23 mouse cellular contexts compared by ENCODE assay signal in genomic region chr13:36317824-36318223, GRCm38 (mm10).
A peak's percentile ranks its signal among the peaks of the same experiment; 100 is the strongest.
DNase-seq lines count a peak whose midpoint lies in the region; ATAC-seq and TF ChIP-seq lines count a peak whose summit lies in the region.
"Had no signal": no experiment of that assay in that cellular context is flagged by ENCODE, and none has a peak within 500 bp of the region (broad histone marks: within the 10 kb centered on the region; RNA-seq: fewer than 3 reads in every experiment).

No protein-coding gene starts in this region.

- H3K4me2 ChIP-seq in embryonic facial prominence, embryonic 14.5 days (ENCODE audit: low read depth, low read length) = no peak overlapping the region
- H3K4me2 ChIP-seq in hindbrain, embryonic 15.5 days = no peak overlapping the region
- H3K4me2 ChIP-seq in hindbrain, embryonic 11.5 days (replicated peaks; ENCODE audit: low read depth, low read length) = no peak overlapping the region
- no peak overlapping the region for H3K4me2 ChIP-seq in hindbrain, postnatal 0 days (ENCODE audit: low read depth, low read length)
- H3K4me2 ChIP-seq: intestine, embryonic 15.5 days; liver, embryonic 11.5 days; lung, embryonic 14.5 days; stomach, embryonic 15.5 days had no signal

- H3K27ac ChIP-seq in embryonic facial prominence, embryonic 14.5 days (replicated peaks; ENCODE audit: low read depth, low read length) = no peak overlapping the region
- no peak overlapping the region for H3K27ac ChIP-seq in embryonic facial prominence, embryonic 10.5 days (replicated peaks)
- 0 out of 2 replicates have a peak overlapping the region, but pooled peaks have one; percentile 8 for H3K27ac ChIP-seq in hindbrain, embryonic 15.5 days (replicated peaks)
- no peak overlapping the region for H3K27ac ChIP-seq in hindbrain, embryonic 11.5 days (ENCODE audit: low read depth, low read length)
- H3K27ac ChIP-seq in hindbrain, postnatal 0 days = no peak overlapping the region
- H3K27ac ChIP-seq: intestine, embryonic 15.5 days; limb, embryonic 10.5 days; stomach, embryonic 15.5 days had no signal

- no peaks in the 10 kb centered on the region for H3K27me3 ChIP-seq in embryonic facial prominence, embryonic 14.5 days (replicated peaks; ENCODE audit: control insufficient read depth, insufficient read depth, low read length)
- no peaks in the 10 kb centered on the region for H3K27me3 ChIP-seq in embryonic facial prominence, embryonic 10.5 days (replicated peaks; ENCODE audit: low read depth, poor library complexity, severe bottlenecking)
- H3K27me3 ChIP-seq in hindbrain, embryonic 15.5 days = no peaks in the 10 kb centered on the region
- no peaks in the 10 kb centered on the region for H3K27me3 ChIP-seq in hindbrain, embryonic 11.5 days (ENCODE audit: control insufficient read depth, insufficient read depth, low read length)
- H3K27me3 ChIP-seq in hindbrain, postnatal 0 days (ENCODE audit: insufficient read depth, low read length) = no peaks in the 10 kb centered on the region
- H3K27me3 ChIP-seq: intestine, embryonic 15.5 days; stomach, embryonic 15.5 days had no signal

- H3K36me3 ChIP-seq in embryonic facial prominence, embryonic 14.5 days (ENCODE audit: control insufficient read depth, insufficient read depth, low read length) = no peaks in the 10 kb centered on the region
- no peaks in the 10 kb centered on the region for H3K36me3 ChIP-seq in embryonic facial prominence, embryonic 10.5 days (replicated peaks)
- H3K36me3 ChIP-seq in hindbrain, embryonic 15.5 days = no peaks in the 10 kb centered on the region
- no peaks in the 10 kb centered on the region for H3K36me3 ChIP-seq in hindbrain, embryonic 11.5 days (ENCODE audit: control insufficient read depth, insufficient read depth, low read length)
- H3K36me3 ChIP-seq in hindbrain, postnatal 0 days (ENCODE audit: insufficient read depth, low read length) = no peaks in the 10 kb centered on the region
- H3K36me3 ChIP-seq: intestine, embryonic 15.5 days; limb, embryonic 10.5 days; stomach, embryonic 15.5 days had no signal

- no peak for ATAC-seq in embryonic facial prominence, embryonic 14.5 days (ENCODE audit: low read depth)
- 0 out of 2 replicates have a peak, but pooled peaks have one; percentile 34 for ATAC-seq in hindbrain, embryonic 15.5 days (ENCODE audit: low FRiP score, low read depth)
- ATAC-seq in hindbrain, embryonic 11.5 days (ENCODE audit: low FRiP score) = no peak
- peak; percentile 55; the same call in 1 of the 2 replicates for ATAC-seq in hindbrain, postnatal 0 days
- ATAC-seq: intestine, embryonic 15.5 days had no signal

- no peaks in the 10 kb centered on the region for H3K4me1 ChIP-seq in embryonic facial prominence, embryonic 14.5 days (ENCODE audit: control insufficient read depth, insufficient read depth, low read length)
- H3K4me1 ChIP-seq in embryonic facial prominence, embryonic 10.5 days = no peaks in the 10 kb centered on the region
- no peaks in the 10 kb centered on the region for H3K4me1 ChIP-seq in hindbrain, embryonic 15.5 days (replicated peaks)
- no peaks in the 10 kb centered on the region for H3K4me1 ChIP-seq in hindbrain, embryonic 11.5 days (replicated peaks; ENCODE audit: control insufficient read depth, insufficient read depth, low read length)
- no peaks in the 10 kb centered on the region for H3K4me1 ChIP-seq in hindbrain, postnatal 0 days (ENCODE audit: insufficient read depth, low read length)
- H3K4me1 ChIP-seq: intestine, embryonic 15.5 days; limb, embryonic 10.5 days; stomach, embryonic 15.5 days had no signal

- no peak overlapping the region for H3K9ac ChIP-seq in embryonic facial prominence, embryonic 14.5 days (ENCODE audit: low read depth, low read length)
- no peak overlapping the region for H3K9ac ChIP-seq in hindbrain, embryonic 15.5 days
- no peak overlapping the region for H3K9ac ChIP-seq in hindbrain, embryonic 11.5 days (ENCODE audit: low read depth, low read length)
- no peak overlapping the region for H3K9ac ChIP-seq in hindbrain, postnatal 0 days (replicated peaks; ENCODE audit: low read length)
- H3K9ac ChIP-seq: intestine, embryonic 15.5 days; lung, embryonic 14.5 days; stomach, embryonic 15.5 days had no signal

- no peaks in the 10 kb centered on the region for H3K9me3 ChIP-seq in embryonic facial prominence, embryonic 14.5 days (ENCODE audit: control insufficient read depth, low read length)
- H3K9me3 ChIP-seq in embryonic facial prominence, embryonic 10.5 days = no peaks in the 10 kb centered on the region
- no peaks in the 10 kb centered on the region for H3K9me3 ChIP-seq in hindbrain, embryonic 15.5 days
- H3K9me3 ChIP-seq in hindbrain, embryonic 11.5 days (ENCODE audit: control insufficient read depth, low read length) = no peaks in the 10 kb centered on the region
- no peaks in the 10 kb centered on the region for H3K9me3 ChIP-seq in hindbrain, postnatal 0 days (ENCODE audit: low read length)
- H3K9me3 ChIP-seq: intestine, embryonic 15.5 days; limb, embryonic 10.5 days; stomach, embryonic 15.5 days had no signal

- H3K4me3 ChIP-seq in embryonic facial prominence, embryonic 14.5 days (ENCODE audit: low read depth, low read length) = no peak overlapping the region
- no peak overlapping the region for H3K4me3 ChIP-seq in embryonic facial prominence, embryonic 10.5 days
- no peak overlapping the region for H3K4me3 ChIP-seq in hindbrain, embryonic 15.5 days
- H3K4me3 ChIP-seq in hindbrain, embryonic 11.5 days (ENCODE audit: low read depth, low read length) = no peak overlapping the region
- no peak overlapping the region for H3K4me3 ChIP-seq in hindbrain, postnatal 0 days (ENCODE audit: low read length)
- H3K4me3 ChIP-seq: erythroblast, embryonic 14.5 days; intestine, embryonic 15.5 days; limb, embryonic 10.5 days; stomach, embryonic 15.5 days had no signal

- no peak for TF ChIP-seq CTCF in hindbrain, postnatal 0 days (IDR thresholded peaks at IDR 0.05; ENCODE audit: low read depth)

- 60% methylated on average over 3 of the region's 3 CpGs for WGBS in embryonic facial prominence, embryonic 14.5 days
- 77% methylated on average over 3 of the region's 3 CpGs for WGBS in embryonic facial prominence, embryonic 10.5 days
- WGBS in hindbrain, embryonic 15.5 days = 42% methylated on average over 3 of the region's 3 CpGs
- WGBS in hindbrain, embryonic 11.5 days = 91% methylated on average over 3 of the region's 3 CpGs
- WGBS in hindbrain, postnatal 0 days = 45% methylated on average over 3 of the region's 3 CpGs

- peak; percentile 8 for DNase-seq in embryonic facial prominence, embryonic 14.5 days (ENCODE audit: low spot score)
- no peak for DNase-seq in embryonic facial prominence, embryonic 10.5 days (ENCODE audit: low spot score)
- DNase-seq in hindbrain, embryonic 11.5 days (ENCODE audit: low spot score) = no peak
- DNase-seq in R1 (ENCODE audit: low read depth, low spot score) = peak; percentile 21
- peak; percentile 41 for DNase-seq in hindbrain, postnatal 0 days (ENCODE audit: low spot score)
- no peak for DNase-seq in adrenal gland, postnatal 14 days
- no peak for DNase-seq in right cerebral cortex, adult 18-20 months
- DNase-seq: adrenal gland, postnatal 25 days; cerebellum, adult 18-20 months; gastrocnemius, postnatal 10 days; heart, adult 18-20 months; heart, postnatal 36 days; kidney, adult 9 months; kidney, postnatal 25 days; lung, embryonic 14.5 days; lung, postnatal 4 days; thymus, adult 2 months had no signal

Comparison
In these comparisons a context has a peak if more than half of its experiments do, and no peak if none do; other contexts are left out.
1. ATAC-seq: peak in hindbrain, embryonic 15.5 days (single experiment) and hindbrain, postnatal 0 days (single experiment); none in embryonic facial prominence, embryonic 14.5 days (single experiment) and hindbrain, embryonic 11.5 days (single experiment).
2. DNase-seq: peak in embryonic facial prominence, embryonic 14.5 days (single experiment), R1 (single experiment) and hindbrain, postnatal 0 days (single experiment); none in embryonic facial prominence, embryonic 10.5 days (single experiment), hindbrain, embryonic 11.5 days (single experiment), adrenal gland, postnatal 14 days (single experiment) and right cerebral cortex, adult 18-20 months (single experiment).